Mouse (Mus musculus) kidney, embryonic 14.5 days (tissue): ENCODE measurements around the gene 4930432K21Rik. TPM values are rescaled to one million over a fixed set of nuclear protein-coding genes. Genes with fewer than 3 reads are reported as not detected.

ENCODE experiments used
- ATAC-seq: fragments of 200-750 bp; cut with Nextera tagmentation; 2 replicates; pipeline ENCODE4 v1.8.0; 2017; ENCODE audit warnings: moderate number of reproducible peaks, mild to moderate bottlenecking, moderate TSS enrichment, moderate library complexity; ENCODE audit not compliant: low FRiP score, low TSS enrichment
- H3K27ac ChIP-seq: fragments of 300-500 bp; sonication (generic); 2 replicates; pipeline ENCODE4 v1.5.1; 2014; ENCODE audit warnings: low read depth, mild to moderate bottlenecking, low read length, moderate library complexity, mixed read lengths
- H3K27me3 ChIP-seq: fragments of 300-500 bp; sonication (generic); 2 replicates; pipeline ENCODE4 v1.6.1; 2014; ENCODE audit warnings: mild to moderate bottlenecking, low read length; ENCODE audit not compliant: control insufficient read depth, insufficient read depth
- H3K36me3 ChIP-seq: fragments of 300-500 bp; sonication (generic); 2 replicates; pipeline ENCODE4 v1.6.1; 2014; ENCODE audit warnings: low read length, mixed read lengths; ENCODE audit not compliant: control insufficient read depth, insufficient read depth
- H3K4me1 ChIP-seq: fragments of 300-500 bp; sonication (generic); 2 replicates; pipeline ENCODE4 v1.6.1; 2014; ENCODE audit warnings: low read length, mixed read lengths; ENCODE audit not compliant: control insufficient read depth, insufficient read depth
- H3K4me2 ChIP-seq: fragments of 300-500 bp; sonication (generic); replicated peaks from 2 replicates; pipeline ENCODE4 v1.6.1; 2014; ENCODE audit warnings: low read depth, mild to moderate bottlenecking, low read length
- H3K4me3 ChIP-seq: fragments of 300-500 bp; sonication (generic); 2 replicates; pipeline ENCODE4 v1.5.1; 2014; ENCODE audit warnings: mild to moderate bottlenecking, low read length
- H3K9ac ChIP-seq: fragments of 300-500 bp; sonication (generic); 2 replicates; pipeline ENCODE4 v1.6.1; 2014; ENCODE audit warnings: low read depth, mild to moderate bottlenecking, low read length, moderate library complexity
- H3K9me3 ChIP-seq: fragments of 300-500 bp; sonication (generic); 2 replicates; pipeline ENCODE4 v1.6.1; 2016; ENCODE audit warnings: low read length; ENCODE audit not compliant: control insufficient read depth
- whole genome bisulfite sequencing: fragments of 180-500 bp; shearing (Covaris S2); extraction: QIAGEN DNeasy Blood & Tissue Kit; methylation state at CpG from one replicate; pipeline ENCODE4 v1.1.7; 2014; 5-methylcytosine and 5-hydroxymethylcytosine counted together
- polyA plus RNA-seq: library from polyadenylated mRNA; unstranded; fragments of >200 nt; fragmentation: Nextera tagmentation; extraction: Ambion mirVana; gene quantifications from 2 replicates; pipeline ENCODE4 v1.2.1, GENCODE M21; 2014

4930432K21Rik gene
- polyA plus RNA-seq, 1 experiment from 2014 or later: 1.2 TPM

- ATAC-seq: no peak
- H3K27ac ChIP-seq: peak overlapping the region; percentile 94
- H3K36me3 ChIP-seq: no peaks in the 10 kb centered on the region
- H3K4me3 ChIP-seq: peak overlapping the region; percentile 75
- WGBS: 18% methylated on average over 21 of the region's 21 CpGs
- H3K4me1 ChIP-seq: peaks cover 39% of the 10 kb centered on the region
- H3K9ac ChIP-seq: peak overlapping the region; percentile 99
- H3K9me3 ChIP-seq: no peaks in the 10 kb centered on the region
- no peaks in the 10 kb centered on the region; the same call in 1 of the 2 replicates for H3K27me3 ChIP-seq
- H3K4me2 ChIP-seq: peak overlapping the region; percentile 84
Measured at GRCm38 (mm10) chr8:84184085-84185043, 36.5 kb downstream of the 4930432K21Rik start.

DNA sequence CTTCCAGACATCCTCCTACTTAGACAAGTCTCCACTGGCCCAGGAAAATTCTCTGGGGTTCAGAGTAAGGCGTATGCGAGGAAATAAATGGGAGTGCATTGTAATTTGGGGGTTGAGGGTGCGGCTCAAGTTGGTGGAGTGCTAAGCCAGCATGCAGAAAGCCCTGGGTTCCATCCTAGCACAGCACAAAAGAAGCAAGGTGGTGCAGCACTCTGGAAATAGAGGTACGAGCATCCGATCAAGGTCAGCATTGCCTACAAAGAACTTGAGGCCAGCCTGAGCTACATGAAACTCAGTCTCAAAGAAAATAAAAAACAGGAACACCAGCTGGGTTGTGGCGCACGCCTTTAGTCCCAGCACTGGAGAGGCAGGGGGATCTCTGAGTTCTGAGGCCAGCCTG is 37.3 kb downstream of the 4930432K21Rik start, which contains the start of gene Nanos3:
TSS of gene Nanos3 (minus strand) at position 101 of the 400 bp plus-strand sequence.
- Histone ChIP-seq H3K36me3 (no peaks in the 10 kb centered on the region), H3K9ac (peak within 1 kb of the TSS; percentile 99), H3K27ac (peak within 1 kb of the TSS; percentile 94), H3K4me1 (peaks cover 32% of the 10 kb centered on the region), H3K4me2 (peak within 1 kb of the TSS; percentile 84), H3K4me3 (peak within 1 kb of the TSS; percentile 75), H3K9me3 (no peaks in the 10 kb centered on the region), H3K27me3 (no peaks in the 10 kb centered on the region; the same call in 1 of the 2 replicates)
- no peak for ATAC-seq
- WGBS: 97% methylated on average over 7 of the region's 7 CpGs

- Histone ChIP-seq H3K36me3 (no peaks in the 10 kb centered on the region), H3K4me2 (peak overlapping the region; percentile 52), H3K27me3 (no peaks in the 10 kb centered on the region; the same call in 1 of the 2 replicates), H3K4me3 (peak overlapping the region; percentile 32), H3K9ac (peak overlapping the region; percentile 19; the same call in 1 of the 2 replicates), H3K27ac (no peak overlapping the region), H3K4me1 (peaks cover 17% of the 10 kb centered on the region), H3K9me3 (no peaks in the 10 kb centered on the region)
- WGBS: 2% methylated on average over 12 of the region's 12 CpGs
- ATAC-seq: peak; percentile 23; the same call in 1 of the 2 replicates
Measured at GRCm38 (mm10) chr8:84186547-84186946, 38.7 kb downstream of the 4930432K21Rik start.

DNA sequence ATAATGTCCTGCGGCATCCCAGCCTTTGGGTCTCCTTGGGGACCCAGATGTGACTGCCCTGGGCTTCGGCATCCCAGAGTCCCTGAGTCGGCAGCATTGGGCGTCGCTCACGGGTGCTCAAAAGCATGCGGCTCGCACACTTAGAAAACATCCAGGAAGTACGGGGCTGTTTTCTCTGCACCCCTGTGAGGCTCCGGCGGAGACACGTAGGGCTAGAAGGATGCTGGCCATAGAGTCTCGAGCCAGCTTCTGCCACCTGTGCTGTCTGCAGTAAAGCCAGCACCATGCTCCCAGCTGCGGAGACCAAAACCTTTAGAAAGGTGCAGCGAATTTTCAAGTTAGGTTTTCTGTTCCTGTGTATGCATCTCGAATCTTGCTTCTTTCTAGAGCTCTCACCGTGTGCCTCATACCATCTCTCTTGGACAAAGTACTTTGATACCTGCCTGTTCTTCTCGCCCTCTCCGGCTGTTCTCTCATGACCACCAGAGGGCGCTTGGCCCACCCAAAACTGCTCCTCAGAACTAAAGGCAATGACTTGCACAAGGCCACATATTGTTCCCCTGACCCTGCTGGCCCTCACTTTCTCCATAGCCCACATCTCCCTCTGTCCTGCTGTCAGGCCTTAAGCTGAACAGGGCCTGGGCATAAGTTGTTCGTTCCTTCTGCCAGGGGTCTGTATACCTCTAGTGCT is 39.4 kb downstream of the 4930432K21Rik start:
- H3K4me2 ChIP-seq: peak overlapping the region; percentile 52
- H3K27me3 ChIP-seq: no peaks in the 10 kb centered on the region; the same call in 1 of the 2 replicates
- WGBS: 3% methylated on average over 21 of the region's 21 CpGs
- H3K36me3 ChIP-seq: no peaks in the 10 kb centered on the region
- peaks cover 19% of the 10 kb centered on the region; the same call in 1 of the 2 replicates for H3K4me1 ChIP-seq
- peak overlapping the region; percentile 19 for H3K9ac ChIP-seq
- peak overlapping the region; percentile 32 for H3K4me3 ChIP-seq
- H3K27ac ChIP-seq: no peak overlapping the region
- no peaks in the 10 kb centered on the region for H3K9me3 ChIP-seq
- ATAC-seq: no peak

GRCm38 (mm10) chr8:84188671-84189070 is 40.8 kb downstream of the 4930432K21Rik start:
- H3K4me1 ChIP-seq: peaks cover 14% of the 10 kb centered on the region; the same call in 1 of the 2 replicates

DNA sequence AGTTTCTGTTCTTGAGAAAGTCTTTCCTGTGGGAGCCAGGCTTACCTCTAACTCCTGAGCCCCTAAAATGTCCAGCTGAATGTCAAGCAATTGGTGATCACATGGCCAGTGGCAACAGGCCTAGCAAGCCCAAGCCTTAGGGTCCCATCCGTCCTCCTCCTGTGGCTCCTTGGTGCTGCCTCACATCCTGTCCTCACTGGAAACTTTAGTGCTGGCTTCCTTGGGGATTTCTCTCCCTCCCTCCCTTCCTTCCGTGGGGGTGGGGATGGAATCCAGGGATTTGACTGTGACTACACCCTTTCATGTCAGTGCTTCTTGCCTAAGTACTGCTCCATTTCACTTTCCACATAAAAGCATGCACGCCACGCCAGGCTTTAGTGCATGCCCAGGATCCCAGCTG is 41.8 kb downstream of the 4930432K21Rik start:
- 41% methylated on average over 4 of the region's 4 CpGs for WGBS
- Histone ChIP-seq H3K9ac (no peak overlapping the region), H3K4me1 (peaks cover 9% of the 10 kb centered on the region; the same call in 1 of the 2 replicates), H3K4me3 (no peak overlapping the region), H3K4me2 (no peak overlapping the region), H3K27ac (no peak overlapping the region), H3K27me3 (no peaks in the 10 kb centered on the region; the same call in 1 of the 2 replicates), H3K9me3 (no peaks in the 10 kb centered on the region), H3K36me3 (no peaks in the 10 kb centered on the region)
- ATAC-seq: no peak

More at GRCm38 (mm10) chr8:84188671-84189070, 40.8 kb downstream of the 4930432K21Rik start:
- Histone ChIP-seq H3K9me3 (no peaks in the 10 kb centered on the region), H3K9ac (no peak overlapping the region), H3K27ac (no peak overlapping the region), H3K4me2 (no peak overlapping the region), H3K27me3 (no peaks in the 10 kb centered on the region; the same call in 1 of the 2 replicates), H3K4me3 (no peak overlapping the region), H3K36me3 (no peaks in the 10 kb centered on the region)
- 82% methylated on average over 10 of the region's 10 CpGs for WGBS
- ATAC-seq: no peak

DNA sequence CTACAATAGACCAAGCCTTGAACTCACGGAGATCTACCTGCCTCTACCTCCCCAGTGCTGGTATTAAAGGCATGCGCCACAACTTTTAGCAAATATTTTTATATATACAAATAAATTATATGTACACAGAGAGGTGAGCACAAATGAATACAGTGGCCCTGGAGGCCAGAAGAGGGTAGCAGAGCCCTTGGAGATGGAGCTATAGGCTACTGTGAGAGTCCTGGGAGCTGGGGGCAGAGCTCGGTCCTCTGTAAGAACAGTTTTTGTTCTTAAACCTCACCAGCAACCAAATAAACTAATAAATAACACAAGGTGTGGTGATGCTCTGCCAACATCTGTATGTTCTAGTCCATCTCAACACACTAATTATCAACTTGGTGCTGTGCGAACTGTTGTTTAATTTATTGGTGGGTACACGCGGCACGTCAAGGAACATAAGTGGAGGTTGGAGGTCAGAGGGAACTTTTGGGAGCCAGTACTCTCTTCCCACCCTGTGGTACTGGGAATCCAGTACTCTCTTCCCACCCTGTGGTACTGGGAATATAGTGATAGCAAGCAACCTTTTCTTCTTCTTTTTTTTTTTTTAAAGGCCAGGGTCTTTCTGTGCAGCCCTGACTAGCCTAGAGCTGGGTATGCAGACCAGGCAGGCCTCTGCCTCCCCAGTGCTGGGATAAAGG is 42.5 kb downstream of the 4930432K21Rik start:
- Histone ChIP-seq H3K9ac (no peak overlapping the region), H3K27me3 (no peaks in the 10 kb centered on the region; the same call in 1 of the 2 replicates), H3K4me1 (peaks cover 8% of the 10 kb centered on the region; the same call in 1 of the 2 replicates), H3K4me2 (no peak overlapping the region), H3K4me3 (no peak overlapping the region), H3K9me3 (no peaks in the 10 kb centered on the region), H3K36me3 (no peaks in the 10 kb centered on the region), H3K27ac (no peak overlapping the region)
- 89% methylated on average over 7 of the region's 7 CpGs for WGBS
- ATAC-seq: no peak

GRCm38 (mm10) chr8:84192023-84192422 is 44.2 kb downstream of the 4930432K21Rik start:
- H3K9ac ChIP-seq: 0 out of 2 replicates have a peak overlapping the region, but pooled peaks have one; percentile 8
- peak overlapping the region; percentile 9; the same call in 1 of the 2 replicates for H3K4me3 ChIP-seq
- peaks cover 8% of the 10 kb centered on the region; the same call in 1 of the 2 replicates for H3K4me1 ChIP-seq
- peak overlapping the region; percentile 38 for H3K4me2 ChIP-seq
- ATAC-seq: peak; percentile 67
- H3K36me3 ChIP-seq: no peaks in the 10 kb centered on the region
- no peaks in the 10 kb centered on the region for H3K9me3 ChIP-seq
- H3K27me3 ChIP-seq: no peaks in the 10 kb centered on the region; the same call in 1 of the 2 replicates
- peak overlapping the region; percentile 49 for H3K27ac ChIP-seq
- 27% methylated on average over 13 of the region's 13 CpGs for WGBS
